Mouse (Mus musculus): ENCODE measurements around the gene Slc41a2.

Slc41a2 gene

DNA sequence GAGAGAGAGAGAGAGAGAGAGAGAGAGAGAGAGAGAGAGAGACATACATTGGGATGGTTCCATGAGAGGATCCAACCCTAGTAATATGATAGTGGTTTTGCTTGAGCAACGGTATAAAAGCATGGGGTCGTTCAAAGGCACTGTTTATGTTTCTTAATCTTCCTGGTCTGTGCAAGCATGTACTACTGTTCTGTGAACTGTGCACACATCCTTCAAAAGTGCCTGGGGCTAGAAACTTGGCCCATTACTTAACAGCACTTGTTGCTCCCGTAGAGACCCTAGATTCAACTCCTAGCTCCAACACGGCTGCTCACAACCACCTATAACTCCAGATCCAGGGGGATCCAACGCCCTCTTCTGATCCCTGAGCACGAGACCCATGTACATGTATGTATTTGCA lies 17.3 kb downstream of the Slc41a2 start:
- no peak for DNase-seq (ENCODE audit: low read depth in 2 of 2, low spot score in 2 of 2)

DNA sequence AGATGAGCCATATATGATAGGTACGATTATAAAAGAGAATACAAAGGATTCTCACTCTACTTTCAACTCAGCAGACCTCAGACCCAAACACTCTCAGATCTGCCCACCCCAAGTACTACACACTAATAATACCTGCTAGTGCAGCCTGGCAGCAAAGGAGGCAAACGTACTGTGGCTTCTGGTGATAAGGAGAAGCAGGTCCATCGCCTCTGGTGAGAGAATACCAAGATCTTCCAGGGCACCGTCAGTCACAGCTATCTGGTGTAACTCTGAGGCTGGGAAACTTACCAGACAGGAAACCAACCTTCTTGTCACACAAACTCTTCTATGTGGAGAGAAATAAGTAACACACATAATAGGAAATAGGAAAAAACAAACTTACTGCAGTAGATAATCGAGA lies 24.6 kb downstream of the Slc41a2 start:
- no peak for DNase-seq (ENCODE audit: low read depth in 2 of 2, low spot score in 2 of 2)

DNA sequence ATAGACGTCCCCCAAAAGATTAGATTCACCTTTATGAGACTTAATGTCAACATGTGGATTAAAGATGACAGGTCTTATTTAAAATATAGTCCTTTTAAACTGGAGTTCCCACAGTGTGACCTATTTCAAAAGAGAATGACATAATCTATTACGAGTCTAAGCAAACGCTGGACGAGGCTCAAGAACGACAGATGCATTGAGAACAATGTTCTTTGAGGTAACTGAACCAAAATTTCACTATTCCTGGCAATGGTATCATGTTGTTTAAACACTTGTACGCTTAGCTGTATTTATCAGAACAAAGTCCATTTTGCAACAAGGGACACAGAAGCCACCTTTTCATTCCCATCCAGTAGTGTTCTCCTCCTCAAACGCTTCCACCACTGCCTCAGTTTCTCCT lies 27.3 kb downstream of the Slc41a2 start:
- no peak for DNase-seq (ENCODE audit: low read depth in 2 of 2, low spot score in 2 of 2)

DNA sequence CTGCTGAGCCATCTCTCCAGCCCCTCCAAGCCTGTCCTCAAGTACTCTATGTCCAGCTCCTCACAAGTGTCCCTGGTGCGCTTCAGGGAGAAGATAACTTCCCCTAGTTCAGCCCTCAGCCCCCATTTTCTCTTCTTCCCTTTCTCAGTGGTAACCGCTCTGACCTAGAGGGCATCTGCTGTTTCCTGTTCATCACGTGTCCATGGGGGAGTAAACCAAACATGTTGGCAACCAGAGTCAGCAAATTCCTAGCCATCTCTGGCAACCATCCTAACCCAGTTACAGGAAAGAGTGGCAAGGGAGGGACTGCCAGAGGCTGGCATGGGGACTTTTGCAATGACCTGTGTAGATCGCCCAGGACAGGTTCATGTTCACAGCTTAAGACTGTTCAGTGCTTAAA lies 36.0 kb downstream of the Slc41a2 start:
- DNase-seq (ENCODE audit: low read depth in 2 of 2, low spot score in 2 of 2) = no peak

DNA sequence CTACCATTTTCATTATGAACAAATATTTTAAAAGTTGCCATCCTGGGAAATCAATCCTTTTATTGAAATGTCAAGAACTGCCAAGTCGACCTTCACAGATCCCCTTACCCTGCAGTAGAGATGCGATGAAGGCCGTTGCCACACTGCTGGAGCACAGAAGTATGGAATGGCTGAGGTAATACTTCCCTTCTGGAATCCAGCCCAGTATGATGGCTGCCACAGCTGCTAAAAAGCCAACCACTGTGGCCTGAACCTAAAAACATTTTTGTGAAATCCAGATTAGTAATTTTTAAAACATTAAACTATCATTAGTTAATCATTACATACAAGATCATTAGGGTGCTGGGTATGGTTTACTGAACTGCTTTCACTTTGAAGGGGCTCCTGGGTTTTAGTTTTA lies 36.6 kb downstream of the Slc41a2 start:
- no peak for DNase-seq (ENCODE audit: low read depth in 2 of 2, low spot score in 2 of 2)

DNA sequence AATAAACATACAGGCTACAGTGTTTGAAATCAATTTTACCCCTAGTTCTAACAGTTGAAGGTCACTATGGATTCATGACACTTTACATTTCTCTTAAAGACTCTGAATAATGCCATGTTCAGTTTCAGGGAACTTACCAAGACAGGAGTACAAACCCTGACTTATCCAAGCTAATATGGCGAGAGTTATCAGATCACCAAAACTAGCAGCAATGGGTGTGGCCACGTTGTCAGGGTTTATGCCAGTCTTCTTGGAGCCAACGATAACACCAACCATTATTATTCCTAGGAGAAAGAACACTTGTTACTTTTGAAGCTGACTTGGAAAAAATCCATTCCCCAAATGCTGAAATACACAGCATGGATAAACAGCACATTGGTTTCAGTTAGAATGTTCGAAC lies 40.7 kb downstream of the Slc41a2 start:
- no peak for DNase-seq (ENCODE audit: low read depth in 2 of 2, low spot score in 2 of 2)

DNA sequence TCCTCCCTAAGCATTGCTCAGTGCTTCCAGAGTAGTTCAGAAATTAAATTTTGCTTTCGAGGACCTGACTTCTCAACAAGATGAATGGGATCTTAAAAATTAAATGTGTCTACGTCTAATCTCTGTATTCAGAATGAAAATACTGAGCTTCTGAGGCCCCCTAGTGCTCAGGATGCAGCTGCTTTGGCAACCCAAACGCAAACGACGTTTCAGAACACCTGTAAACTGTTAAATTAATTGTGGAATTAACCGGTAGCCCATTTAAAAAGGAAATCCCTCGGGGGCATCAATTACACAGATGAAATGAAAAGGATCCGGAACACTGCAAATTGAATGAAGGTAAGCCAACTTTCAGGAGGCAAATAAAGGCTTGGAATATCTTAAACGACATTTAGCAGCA lies 42.9 kb downstream of the Slc41a2 start:
- DNase-seq (ENCODE audit: low read depth in 2 of 2, low spot score in 2 of 2) = no peak

DNA sequence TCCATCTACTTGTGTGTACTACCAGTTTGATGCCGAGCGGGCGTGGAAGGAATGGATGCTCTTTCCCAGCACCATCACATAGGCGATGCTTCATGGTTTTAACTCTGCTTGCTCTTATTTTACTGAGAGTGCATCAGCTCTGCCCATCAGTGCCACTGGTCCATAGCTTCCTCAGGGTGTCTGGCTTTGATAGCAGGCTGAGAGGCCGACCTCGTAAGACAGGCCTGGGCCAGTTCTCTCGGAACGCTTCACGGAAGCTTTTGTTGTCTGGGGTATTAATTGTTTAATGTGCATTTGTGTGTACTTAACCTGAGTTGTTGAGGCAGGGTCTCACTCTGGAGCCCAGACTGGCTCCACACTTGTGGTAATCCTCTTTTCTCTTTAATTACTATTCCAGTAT lies 44.3 kb downstream of the Slc41a2 start:
- DNase-seq (ENCODE audit: low read depth in 2 of 2, low spot score in 2 of 2) = no peak

DNA sequence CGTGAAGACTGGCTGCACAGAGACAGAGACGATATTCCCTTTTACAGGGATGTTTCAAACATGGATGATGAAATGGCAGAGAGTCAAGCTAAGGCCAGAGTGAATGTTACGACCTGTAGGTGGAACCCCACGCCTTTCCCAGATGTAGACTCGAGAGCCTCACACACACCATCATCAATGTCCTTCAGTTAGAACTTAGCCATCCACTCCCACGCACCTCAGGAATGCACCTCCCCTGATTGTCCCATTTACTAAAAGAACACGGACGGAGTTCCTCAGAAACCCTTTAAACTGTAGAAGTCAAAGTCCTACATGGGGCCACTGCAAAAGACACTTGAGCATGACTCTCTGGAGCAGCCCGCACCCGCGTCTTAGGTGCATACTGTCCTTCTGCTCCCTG lies 46.0 kb downstream of the Slc41a2 start:
- DNase-seq (ENCODE audit: low read depth in 2 of 2, low spot score in 2 of 2) = no peak

DNA sequence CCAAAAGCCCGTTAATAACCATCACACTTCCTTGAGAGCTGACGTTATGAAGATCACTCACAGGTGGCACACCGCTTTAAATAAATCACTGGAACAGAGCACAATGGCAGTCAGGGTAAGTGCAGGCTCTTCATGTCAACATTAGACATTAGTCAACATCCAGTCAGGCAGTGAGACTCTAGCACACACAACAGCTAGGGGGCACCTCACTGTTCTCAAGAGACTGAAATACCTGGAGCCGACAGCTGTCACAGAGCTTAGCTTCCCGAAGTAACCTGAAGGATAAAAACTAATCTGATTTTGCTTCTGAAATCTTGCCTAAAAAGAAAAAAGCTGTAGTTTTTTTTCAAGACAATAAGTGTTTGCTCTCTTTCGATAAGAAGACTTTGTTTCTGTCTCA lies 49.9 kb downstream of the Slc41a2 start:
- no peak for DNase-seq (ENCODE audit: low read depth in 2 of 2, low spot score in 2 of 2)

DNA sequence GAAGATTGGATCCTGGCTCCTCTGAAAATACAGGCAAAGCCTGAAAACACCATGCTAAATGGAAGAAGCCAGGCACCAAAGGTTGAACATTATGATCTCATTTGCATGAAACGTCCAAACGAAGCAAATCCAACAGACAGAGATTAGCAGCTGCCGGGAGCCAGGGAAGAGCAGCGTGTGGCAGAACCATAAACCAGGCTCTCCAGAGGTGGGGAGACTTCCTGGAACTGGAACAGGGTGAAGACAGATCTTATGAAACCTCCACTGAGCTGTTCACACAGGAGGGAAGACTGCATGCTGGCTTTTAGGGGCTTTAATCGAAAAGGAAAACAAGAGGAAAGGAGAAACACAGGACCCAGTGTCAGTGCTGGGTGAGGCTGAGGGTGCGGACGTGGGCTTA lies 51.3 kb downstream of the Slc41a2 start:
- no peak for DNase-seq (ENCODE audit: low read depth in 2 of 2, low spot score in 2 of 2)

DNA sequence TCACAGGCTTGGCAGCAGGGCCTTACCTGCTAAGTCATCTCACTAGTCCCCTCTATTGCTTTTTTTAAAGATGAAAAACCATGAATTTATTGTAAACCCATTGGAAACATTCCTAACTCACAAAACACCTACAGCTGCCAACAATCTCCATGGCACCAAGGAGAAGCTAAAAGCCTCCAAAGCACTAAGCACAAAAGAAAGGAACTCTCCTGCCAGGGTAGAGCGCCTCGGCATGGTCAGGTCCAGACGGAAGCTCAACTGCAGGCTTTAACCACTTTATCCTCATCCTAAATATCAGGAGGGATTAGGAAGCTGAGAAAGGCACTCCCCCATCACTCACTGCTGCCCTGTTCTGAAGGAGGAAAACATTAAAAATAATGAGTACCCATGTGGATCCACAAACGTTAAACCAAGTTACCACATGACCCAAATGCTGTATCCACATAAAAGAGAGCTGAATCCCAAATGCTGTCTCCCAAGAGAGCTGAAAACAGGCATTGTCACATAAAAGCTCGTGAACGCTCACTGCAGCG lies 51.9 kb downstream of the Slc41a2 start:
- no peak for DNase-seq (ENCODE audit: low read depth in 2 of 2, low spot score in 2 of 2)

DNA sequence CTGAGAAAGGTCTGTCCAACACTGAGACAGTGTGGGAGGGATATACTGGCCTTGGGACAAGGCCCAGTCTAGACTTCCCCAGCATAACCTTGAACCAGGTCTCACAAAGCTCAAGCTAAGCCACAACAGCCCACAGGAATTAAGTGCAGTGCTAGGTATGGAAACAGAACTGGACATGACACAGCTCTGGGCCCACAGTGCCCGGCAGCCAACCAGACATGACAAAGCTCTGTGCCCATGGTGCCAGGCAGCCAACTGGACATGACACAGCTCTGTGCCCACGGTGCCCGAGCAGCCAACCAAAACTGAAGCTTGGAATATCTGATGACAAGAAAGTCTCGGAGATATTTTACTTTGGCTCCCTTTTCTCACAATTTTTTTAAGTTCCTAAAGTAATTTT lies 52.8 kb downstream of the Slc41a2 start:
- no peak for DNase-seq (ENCODE audit: low read depth in 2 of 2, low spot score in 2 of 2)

DNA sequence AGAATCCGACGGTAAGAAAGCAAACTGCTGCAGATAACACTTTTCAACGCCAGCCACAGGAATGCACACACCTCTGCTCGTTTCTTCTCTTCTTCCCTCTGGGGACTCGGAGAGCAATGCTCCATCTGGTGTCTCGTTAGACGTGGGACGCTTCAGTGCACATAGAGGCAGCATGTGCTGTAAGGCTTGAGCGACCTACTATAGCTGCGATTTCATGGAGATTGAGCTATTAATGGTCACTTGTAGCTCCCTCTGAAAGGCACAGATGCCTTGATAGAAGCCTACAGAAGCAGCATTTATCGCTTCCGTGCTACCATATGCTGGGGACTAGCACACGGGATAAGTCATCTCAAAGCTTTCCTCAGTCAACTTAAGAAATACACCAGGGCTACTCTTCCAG lies 71.0 kb downstream of the Slc41a2 start:
- DNase-seq (ENCODE audit: low read depth in 2 of 2, low spot score in 2 of 2) = no peak

DNA sequence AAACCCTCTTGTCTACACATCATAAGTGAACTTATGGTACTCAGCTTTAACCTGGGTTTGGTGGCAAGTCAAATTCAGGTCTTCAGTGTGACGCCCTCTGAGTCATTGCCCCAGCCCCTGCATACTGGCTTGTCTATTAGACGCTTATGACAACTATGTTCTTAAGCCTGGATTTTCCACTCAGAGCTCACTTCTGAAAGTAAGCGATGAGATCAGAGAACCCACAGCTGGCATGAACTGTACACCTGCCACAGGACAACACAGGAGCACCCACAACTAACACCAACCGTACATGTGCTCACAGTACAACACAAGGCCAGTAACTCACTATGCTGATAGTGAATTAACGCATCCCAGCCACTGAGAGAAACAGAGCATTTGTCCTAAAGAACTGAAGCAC lies 71.4 kb downstream of the Slc41a2 start:
- DNase-seq (ENCODE audit: low read depth in 2 of 2, low spot score in 2 of 2) = no peak

DNA sequence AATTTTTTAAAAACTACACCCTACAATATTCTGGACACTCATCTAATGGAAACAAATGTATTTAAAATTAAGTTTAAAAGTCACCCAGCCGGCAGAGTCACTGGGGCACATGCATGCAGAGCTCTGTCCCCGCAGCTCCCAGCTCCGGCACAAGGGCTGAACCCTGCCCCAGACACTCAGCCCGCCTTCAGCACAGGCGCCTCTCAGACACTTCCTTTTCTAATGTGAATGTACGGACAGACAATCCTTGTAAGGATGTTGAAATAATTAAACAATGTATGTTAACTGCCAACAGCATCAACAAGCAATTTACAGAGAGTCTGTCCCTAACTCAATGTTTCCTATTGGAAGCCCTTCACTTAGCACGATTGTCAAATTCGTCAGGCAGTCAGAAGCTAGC lies 73.0 kb downstream of the Slc41a2 start:
- no peak for DNase-seq (ENCODE audit: low read depth in 2 of 2, low spot score in 2 of 2)

DNA sequence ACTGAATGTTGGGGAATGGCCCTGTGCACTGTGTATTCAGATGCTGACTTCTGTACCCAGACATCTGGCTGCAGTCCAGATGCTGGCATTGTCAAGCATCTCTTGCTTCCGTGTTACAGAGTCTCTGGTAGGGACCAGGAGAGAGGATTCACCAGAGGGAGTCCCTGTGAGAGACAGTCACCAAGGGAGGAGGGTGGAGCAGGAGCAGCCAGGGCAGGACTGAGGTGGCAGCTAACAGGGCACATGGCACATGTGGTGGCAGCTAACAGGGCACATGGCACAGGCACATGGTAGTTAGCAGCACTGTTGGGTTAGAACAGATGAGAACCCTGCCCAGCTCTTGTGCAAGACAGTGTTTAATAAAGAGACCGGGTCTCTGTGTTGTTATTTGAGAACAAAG lies 73.6 kb downstream of the Slc41a2 start:
- DNase-seq (ENCODE audit: low read depth in 2 of 2, low spot score in 2 of 2) = no peak

DNA sequence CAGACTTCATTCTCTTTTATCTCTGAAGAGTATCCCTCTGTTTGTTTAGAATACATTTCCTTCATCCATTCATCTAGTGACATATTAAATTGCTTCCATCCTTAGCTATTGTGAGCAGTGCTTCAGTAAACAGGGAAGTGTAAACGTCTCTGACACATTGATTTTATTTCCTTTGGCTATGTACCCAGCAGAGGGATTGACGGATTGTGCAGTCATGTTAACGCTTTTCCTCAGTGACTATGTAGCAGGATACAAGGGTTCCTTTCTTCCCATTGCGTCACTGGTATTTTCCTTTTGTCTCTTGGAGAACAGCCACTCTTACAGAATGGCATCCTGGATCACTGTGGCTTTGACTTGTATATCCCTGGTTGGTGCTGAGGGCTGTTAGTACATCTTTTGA lies 76.4 kb downstream of the Slc41a2 start:
- no peak for DNase-seq (ENCODE audit: low read depth in 2 of 2, low spot score in 2 of 2)

DNA sequence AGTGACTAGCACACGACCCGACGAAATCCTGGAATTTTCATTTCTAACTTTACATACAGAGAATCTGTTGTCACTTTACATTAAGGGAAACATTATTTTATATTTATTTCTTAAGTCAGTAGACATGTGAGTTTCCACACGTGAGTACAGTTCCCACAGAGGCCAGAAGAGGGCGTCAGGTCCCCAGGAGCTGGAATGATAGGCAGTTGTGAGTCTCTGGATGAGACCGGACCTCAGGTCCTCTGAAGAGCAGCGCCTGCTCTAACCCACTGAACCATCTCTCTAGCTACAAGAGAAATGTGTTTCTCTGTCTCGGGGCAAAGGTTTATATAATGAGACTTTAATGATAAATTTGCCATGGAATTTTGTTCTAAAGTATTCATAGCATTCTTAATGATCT lies 86.3 kb downstream of the Slc41a2 start:
- peak in 1 of 2 experiments; percentile 2 for DNase-seq (ENCODE audit: low read depth in 2 of 2, low spot score in 2 of 2)

DNA sequence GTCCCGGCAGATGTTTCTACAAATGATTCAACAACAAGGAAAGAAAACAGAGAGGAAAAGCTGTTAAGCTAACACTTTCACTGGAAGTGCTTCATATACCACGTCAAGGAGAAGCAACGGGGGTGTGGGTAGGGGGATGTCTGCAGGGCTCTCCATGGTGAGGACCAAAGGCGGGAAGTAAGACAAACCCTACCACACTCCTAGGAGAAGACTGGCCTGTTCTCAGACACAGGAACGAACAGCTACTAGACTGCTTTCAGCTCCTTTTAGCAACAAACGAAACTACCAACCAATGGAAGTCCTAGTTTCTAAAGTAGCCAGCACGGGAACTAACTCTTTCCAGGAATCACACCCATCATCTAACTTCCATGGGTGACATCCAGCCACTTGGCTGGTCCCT lies 89.6 kb downstream of the Slc41a2 start:
- DNase-seq (ENCODE audit: low read depth in 2 of 2, low spot score in 2 of 2) = no peak

DNA sequence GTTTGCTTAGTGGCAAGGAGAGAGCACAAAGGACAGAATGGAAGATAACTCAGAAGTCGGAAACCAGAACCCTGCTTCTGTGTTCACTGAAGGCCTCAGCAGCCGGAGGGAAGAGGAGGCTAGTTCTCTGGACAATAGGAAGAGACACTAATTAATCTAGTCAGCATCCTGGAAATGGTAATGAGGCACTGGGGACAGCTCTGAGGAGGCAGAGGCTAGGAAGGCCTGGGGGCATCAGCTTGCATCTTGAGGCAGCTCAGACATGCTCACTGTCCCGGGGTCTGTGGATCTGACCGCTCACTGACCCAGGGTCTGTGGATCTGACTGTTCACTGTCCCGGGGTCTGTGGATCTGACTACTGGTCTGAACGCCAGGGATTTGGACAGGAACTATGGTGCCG lies 92.0 kb downstream of the Slc41a2 start:
- DNase-seq (ENCODE audit: low read depth in 2 of 2, low spot score in 2 of 2) = no peak

DNA sequence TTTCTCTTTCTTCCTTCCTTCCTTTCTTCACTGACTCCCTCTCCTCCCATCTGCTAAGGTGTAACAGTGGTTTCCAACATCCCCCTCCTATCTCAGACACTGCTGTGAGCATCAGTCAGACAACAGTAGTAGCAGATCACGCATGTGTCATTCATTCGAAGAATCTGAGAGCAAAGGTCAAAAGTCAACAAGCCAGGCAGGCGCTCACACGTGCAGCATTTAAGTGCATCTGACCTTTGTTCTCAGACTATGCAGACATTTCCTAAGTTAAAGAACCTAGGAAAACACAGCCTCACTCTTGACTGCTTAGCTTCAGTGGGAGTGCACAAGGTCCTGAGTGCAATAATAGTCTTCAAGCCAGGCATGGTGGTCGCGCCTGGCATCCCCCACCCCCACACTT lies 93.6 kb downstream of the Slc41a2 start:
- no peak for DNase-seq (ENCODE audit: low read depth in 2 of 2, low spot score in 2 of 2)

DNA sequence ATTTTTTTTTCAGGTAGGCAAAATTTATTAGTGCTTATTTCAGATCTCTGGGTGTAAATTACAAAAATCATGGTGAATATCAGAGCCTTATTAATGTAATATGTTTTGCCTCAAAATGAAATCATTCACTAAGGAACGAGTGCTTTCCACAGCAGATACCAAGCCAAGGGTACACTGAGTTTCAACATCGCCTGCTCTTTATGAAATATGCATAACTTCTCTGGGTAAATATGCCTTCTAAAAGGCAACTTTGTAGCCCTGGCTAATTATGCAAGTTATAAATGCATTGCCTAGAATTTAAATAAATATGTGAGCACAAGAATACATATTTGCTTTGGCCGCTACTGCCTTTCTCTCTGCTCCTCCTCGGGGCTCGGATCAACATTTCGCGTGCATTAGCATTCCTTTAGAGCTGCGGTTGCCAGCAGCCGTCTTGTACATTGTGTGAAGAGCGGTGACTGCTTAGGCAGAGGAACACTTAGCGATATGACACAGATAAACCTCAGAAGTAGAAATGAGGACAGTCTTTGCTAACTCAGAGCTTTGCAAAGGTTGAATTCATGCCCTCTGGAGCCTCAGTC lies 95.5 kb downstream of the Slc41a2 start:
- DNase-seq (ENCODE audit: low read depth in 2 of 2, low spot score in 2 of 2) = no peak

DNA sequence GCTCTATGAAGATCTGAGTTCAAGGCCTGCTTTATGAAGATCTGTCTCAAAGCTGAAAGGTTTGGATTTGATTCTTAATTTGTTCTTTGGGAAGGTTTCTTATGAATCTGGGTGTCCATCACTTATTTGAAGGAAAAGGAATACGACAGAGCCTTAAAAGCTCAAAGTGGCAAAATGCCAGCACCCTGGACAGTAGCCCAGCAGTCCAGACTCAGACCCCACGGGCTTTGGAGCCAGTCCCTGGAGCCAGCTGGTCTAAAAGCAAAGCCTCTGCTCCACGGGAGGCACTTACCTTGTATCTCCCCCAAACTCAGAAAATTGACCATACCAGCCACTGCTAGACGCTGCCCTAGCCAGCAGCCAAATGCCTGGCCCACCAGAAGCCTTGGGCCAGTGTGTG lies 103.3 kb downstream of the Slc41a2 start:
- DNase-seq (ENCODE audit: low read depth in 2 of 2, low spot score in 2 of 2) = no peak
